Mouse (Mus musculus) activated CD4-positive, CD25-positive, alpha-beta regulatory T cell, adult 4 months (primary cell): ENCODE data around the gene Dpep2nb. TPM values are rescaled to one million over a fixed set of nuclear protein-coding genes. Genes with fewer than 3 reads are reported as not detected.
A peak's percentile ranks its signal among the peaks of the same experiment; 100 is the strongest.
"Not testable (repeated sequence)": the region's sequence is repeated elsewhere in the genome, so short reads cannot be mapped to it uniquely, and the experiment has no call there.

Source experiments
- ATAC-seq: one replicate; pipeline ENCODE4 v1.8.0; 2017
- polyA plus RNA-seq, 2 experiments: library from polyadenylated mRNA; unstranded; fragments of 100-300 nt; shearing (Covaris generic); gene quantifications; one replicate each; pipeline ENCODE4 v1.2.1; 2017

Gene Dpep2nb
- polyA plus RNA-seq = not detected

DNA sequence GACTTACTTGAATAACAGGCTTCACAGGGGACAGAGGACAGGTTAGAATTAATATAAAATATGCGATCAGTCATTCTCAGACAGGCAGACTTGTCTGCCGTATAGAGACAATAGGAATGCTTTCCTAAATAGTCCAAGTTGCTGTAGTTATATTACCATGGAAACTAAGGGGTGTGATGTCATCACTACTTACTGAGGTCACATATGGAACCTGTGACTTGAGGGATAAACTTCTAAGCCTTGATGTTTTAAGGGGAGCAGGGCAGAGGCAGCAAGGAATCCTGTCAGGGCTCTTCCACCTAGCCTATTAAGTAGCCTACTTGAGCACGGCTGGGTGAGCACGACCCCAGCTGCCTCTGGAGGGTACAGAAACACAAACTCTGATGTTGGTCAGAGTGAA, at the start of gene Dpep2nb:
Dpep2nb (minus strand) TSS at position 101 of the 400 bp plus-strand sequence.
- no peak for ATAC-seq

DNA sequence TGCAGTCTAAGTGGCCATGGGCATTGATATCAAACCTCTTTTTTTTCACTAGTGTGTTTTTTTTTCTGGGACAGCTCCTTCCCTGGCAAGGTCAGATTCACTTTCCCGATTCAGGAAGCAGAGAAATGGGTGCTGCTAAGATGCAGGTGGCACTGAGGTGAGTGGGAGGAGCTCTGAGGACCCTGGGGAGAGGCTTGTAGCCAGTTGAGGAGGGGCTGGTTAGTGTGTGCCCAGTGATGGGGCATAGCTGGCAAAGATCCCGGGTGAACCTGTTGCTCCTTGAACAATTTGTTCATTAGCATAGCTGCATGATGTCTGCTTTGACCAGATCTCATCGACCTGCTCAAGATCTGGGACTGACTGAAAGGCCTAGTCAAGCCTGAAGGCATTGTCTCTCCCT, 49.3 kb upstream of the Dpep2nb start:
- ATAC-seq = no peak

DNA sequence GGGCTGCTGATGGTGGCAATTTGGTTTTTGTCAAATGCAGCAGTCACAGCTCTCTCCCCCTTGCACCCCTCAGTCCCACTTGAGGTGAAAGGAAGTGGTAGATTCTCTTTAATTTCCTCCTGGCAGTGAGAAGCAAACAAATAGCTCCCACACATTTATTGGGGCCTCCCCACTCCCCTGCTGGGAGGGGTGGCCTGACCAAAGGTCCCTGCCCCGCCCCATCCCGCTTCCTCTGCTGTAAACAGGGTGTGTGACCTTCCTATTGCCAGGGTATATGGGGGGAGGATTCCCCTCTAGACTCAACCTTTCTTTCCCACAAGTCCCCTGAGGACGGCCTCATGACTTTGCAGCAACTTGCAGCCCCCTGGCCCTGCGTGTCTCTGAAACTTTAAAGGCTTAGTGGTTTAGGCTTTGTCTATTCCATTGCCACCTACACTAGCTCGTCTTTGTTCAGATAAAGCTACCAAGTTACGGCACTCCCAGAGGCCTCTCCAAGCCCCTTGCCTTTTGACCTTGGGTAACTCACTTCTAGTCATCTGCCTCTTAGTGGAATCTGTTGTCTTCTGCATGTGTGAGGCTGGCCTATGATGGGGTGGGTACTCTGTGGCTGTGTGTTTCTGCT, 48.5 kb upstream of the Dpep2nb start:
- ATAC-seq = peak; percentile 55

DNA sequence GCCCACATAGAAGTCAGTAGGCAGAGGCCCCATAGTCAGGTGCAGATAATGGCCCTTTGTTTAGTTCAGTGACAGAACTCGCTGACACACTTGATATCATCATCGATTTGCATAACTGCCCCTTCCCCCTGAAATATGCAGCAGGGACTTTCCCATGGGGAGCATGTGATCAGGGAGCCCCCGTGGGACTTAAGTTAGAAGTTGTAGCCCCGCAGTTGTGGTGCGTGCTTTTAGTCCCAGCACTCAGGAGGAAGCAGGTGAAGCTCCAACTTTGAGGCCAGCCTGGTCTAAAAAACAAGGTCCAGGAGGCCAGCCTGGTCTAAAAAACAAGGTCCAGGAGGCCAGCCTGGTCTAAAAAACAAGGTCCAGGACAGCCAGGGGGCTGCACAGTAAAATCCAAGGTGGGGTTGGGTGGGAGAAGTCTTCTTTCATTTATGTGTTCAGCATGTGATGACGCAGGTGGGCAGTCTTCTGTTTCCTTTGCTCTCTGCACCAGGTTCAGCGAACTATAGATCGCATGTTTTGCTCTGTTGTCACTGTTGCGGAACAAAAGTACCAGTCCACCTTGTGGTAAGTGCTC, 46.8 kb upstream of the Dpep2nb start:
- peak; percentile 41 for ATAC-seq

DNA sequence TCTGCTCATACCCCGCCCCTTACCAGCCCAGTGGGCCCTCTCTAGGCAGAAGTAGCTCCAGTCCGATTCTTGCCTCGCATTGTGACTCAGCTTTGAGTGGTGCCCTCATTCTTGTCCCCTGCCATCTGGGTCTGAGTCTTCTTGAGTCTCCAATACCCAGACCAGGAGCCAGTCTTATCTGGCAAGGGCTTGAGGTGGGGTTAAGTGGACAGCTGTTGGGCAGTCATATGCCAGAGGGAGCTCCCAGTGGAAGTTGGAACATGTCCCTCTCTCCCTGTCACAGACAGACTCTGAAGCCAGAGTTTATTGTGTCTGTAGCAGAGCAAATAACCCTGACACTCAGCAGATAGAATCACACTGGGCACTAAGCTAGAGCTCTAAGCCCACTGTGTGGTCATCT, 45.3 kb upstream of the Dpep2nb start:
- ATAC-seq = no peak

DNA sequence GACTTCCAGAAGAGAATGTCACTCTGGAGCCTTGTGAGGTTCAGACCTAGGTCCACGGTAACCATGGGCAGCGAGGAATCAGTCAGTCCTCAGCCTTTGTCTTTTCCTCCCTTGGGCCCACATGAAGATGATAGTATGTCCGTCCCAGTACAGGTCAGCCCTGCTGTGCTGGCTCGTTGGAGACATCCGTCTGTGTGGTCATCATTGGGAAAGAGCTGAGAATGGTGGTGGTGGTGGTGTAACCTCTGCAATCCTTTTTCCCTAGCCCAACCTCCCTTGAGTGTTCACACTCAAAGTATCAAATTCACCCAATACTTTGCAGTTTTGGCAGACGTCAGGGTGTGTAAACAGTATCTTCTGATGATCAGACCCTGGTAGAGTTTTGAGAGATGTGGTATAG, 44.1 kb upstream of the Dpep2nb start:
- no peak for ATAC-seq

DNA sequence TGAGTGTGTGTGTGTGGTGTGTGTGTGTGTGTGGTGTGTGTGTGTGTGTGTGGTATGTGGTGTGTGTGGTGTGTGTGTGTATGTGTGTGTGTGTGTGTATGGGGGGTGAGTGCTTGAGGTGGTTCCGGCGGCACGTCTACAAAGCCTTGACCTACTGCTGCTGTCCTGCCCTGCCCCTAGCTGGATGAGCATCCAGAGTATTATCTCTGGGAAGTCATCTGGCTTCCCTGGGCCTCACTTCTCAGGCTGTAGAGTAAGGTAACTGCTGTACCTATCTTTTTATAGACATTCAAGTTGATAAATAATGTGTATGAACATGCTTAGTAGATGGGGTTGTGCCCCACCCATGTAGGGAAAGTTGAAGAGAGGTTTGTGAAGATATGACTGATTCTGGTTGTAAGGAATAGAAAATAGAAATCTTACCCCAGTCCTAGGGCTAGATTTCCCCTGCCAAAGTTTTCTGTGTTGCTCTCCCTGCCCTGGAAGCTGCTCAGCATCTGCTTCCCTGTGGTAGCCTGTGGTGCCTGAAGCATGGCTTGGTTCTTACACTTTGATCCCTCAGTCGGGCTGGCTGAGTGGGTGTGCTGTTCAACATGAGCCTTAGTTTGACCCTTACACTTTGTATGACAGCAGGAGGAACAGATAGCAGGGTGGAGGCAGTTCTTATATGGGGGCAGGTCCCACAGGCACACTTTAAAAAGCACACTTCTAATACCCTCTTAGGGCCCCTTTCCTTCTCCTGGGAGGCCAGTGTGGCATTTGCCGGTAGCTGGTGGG, 42.3 kb upstream of the Dpep2nb start:
- ATAC-seq = no peak

DNA sequence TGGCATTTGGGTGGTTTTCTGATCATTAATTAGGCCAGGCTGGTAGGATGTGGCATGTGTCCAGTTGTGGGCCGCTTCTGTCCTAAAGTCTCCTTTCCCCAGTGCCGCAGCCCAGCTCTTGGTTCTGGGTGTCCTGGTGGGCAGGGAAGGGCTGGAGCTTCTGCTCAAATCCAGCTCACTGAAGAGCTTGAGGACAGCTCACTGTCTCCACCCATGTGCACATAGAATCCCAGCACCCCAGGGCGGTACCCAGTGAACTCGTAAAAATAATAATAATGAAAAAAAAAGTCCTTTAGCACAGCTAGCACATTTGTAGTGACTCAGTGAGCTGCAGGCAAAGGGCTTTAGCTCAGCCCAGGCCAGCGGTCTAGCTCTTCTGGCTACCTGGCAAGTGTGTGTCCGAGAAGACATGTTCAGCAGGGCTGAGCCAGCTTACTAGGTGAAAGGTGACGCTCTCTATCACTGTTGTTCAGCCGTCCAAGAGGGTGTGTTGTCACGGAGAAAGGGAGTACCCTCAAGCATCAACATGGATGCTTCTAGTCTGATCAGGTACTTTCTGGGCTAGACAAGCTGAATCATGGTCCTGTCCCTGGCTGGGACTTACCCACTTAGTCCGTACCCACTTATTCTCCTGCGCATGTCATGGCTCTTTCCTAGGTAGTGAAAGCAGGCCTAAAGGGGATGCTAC, 41.2 kb upstream of the Dpep2nb start:
- no peak for ATAC-seq

DNA sequence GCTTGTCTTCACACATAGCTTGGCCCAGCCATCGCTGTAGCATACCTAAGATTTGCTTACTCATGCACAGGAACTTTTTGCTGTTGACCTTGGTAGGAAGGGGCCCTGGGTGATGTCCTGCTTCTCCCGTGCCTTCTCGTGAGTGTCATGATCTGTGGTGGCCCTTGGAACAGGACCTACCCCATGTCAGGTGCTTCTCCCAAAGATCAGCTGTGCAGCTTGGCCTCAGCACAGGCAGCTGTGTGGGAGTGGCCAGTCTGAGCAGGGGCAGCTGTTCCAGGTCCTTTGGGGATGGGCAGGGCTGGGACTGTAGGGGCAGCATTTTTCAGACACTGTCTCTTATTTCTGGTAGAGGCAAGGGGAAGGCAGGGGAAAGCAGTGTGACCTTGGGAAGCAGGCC, 38.4 kb upstream of the Dpep2nb start:
- no peak for ATAC-seq

DNA sequence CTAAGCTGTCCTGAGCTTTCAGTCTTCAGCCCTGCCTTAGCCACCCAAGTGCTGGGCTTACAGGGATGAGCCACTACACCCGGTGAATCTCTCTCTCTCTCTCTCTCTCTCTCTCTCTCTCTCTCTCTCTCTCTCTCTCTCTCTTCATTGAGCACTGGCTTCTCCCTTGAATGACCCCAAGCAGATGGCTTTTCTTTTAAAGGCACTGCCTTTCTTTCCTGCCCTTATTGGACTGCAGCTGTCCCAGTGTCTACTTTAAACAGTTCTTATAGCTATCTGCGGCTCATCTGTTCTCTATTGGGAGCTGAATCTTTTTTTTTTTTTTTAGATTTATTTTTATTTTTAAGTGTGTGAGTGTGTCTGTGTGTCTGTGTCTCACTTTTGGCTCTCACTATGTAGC, 37.3 kb upstream of the Dpep2nb start:
- no peak for ATAC-seq

DNA sequence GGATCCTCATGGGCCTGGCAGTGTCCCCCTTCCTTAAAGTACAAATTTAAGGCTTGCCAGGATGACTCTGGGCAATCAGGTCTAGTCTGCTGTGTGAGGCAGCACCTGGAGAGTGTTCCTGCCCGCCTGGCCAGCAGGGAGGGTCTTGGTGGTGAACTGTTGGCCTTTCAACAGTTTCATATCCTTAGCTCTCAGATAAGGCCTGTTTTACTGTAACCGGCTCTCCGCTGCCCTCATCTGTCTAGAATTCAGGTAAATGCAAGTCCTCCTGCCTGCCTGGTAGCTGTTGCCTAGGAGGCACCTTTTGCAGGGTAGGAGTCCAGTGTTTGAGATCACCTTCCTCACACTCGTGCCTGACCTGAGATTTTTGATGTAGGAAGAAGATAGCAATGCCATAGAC, 34.4 kb upstream of the Dpep2nb start:
- ATAC-seq = no peak

DNA sequence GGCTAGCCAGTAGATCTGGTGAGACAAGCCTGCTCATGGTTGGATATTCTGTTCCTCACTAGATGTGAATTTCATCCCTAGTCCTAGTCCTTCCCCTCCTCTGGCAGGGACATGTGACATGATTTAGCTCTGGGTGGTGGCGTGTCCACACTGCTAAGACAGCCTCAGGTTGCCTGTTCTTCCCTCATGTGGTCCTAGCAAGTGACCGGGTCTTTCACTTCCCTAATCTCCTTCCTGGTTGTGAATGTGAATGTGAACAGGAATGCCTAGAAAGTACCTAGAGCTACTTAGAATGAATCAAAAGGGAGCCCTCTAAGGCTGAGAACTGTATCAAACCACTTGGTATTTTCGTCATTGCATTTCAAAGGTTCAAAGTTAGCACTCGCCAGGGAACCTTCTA, 33.8 kb upstream of the Dpep2nb start:
- no peak for ATAC-seq

DNA sequence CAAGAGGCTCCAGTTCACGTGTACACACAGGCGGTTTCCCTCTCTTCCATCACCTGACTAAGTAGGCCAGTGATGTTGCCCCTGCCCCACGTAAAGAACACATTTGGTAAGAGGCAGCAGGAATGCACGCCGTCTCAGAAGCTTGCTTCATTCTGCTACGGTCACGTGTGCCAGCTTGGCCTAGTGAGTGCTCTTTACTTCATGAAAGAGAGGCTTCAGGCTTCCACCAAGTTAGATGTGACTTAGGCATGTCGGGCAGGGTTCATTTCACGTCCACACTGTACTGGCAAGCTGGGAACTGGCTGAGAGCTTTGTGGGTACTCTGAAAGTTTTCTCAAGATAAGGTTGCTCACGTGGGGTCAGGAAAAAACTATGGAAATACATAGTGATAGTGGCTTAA, 32.9 kb upstream of the Dpep2nb start:
- no peak for ATAC-seq

DNA sequence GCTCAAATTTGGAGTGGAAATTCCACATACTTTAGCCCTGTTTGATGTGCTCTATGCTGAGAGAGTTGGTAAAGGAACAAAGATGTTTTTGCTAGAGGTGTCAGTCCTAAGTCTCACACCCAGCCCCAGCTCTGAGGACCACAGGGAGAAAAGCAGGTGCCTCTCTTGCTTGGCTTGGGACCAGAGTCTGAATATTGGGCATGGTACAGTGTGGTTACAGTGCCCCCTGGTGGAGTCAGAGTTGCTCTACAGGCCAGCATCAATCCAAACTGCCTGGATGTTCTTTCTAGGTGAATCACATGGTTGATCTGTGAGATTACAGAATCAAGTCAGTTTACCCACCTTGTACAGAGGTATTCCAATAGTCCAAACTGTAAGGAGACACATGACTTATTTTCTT, 16.7 kb upstream of the Dpep2nb start:
- ATAC-seq = peak; percentile 77

DNA sequence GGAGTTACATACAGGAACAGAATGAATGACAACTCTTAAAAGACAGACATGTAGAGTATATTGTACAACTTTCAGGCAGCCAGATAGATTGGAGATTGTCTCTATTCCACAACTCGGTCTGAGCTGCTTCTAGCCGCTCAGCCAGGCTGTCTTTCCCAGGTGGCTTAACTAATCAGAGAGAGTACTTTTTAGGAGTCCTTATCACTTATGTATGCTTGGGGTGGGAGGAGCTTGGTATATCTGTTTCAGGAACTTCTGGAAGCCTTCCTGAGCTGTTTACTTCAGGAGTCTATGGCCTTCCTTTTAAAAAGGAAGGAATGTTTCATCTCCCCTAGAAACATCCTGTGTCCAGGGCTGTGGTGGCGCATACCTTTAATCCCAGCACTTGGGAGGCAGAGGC, 12.3 kb upstream of the Dpep2nb start:
- ATAC-seq = no peak

DNA sequence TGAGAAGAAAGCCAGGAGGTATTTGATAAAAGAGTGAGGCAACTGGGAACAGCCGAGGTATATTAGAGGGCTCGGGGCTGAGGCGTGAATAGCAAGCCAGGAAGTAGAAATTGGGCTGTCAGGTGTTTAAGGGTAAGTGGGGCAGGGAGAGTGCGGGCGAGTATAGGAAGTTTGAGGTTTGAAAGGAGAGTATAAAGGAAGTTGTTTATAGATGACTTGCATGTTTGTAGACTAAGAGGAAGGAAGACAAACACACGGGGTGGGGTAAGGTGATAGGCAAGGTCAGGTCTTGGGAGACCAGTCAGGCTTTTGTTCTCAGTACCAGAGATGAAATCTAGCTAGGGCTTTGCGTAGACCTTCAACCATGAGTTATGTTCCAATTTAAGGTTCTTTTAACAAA, 11.4 kb upstream of the Dpep2nb start:
- ATAC-seq = peak; percentile 82

DNA sequence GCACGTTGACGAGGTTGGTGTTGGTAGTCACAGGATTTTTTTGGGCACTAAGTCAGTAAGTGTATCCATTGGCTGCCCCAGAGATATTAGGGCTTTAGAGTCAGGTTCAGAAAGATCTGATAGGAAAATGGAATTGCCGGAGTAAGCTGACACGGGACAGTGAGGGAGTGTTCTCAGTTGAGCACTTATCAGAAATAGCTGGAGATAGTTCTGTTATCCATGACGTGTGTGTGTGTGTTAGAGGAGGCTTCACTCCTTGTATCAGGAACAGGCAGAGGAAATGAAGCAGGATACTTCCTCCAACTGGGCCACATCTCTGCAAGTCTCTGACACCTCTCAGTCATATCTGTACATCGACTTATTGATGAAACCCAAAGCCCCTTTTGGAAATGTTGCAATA, 10.5 kb upstream of the Dpep2nb start:
- no peak for ATAC-seq

DNA sequence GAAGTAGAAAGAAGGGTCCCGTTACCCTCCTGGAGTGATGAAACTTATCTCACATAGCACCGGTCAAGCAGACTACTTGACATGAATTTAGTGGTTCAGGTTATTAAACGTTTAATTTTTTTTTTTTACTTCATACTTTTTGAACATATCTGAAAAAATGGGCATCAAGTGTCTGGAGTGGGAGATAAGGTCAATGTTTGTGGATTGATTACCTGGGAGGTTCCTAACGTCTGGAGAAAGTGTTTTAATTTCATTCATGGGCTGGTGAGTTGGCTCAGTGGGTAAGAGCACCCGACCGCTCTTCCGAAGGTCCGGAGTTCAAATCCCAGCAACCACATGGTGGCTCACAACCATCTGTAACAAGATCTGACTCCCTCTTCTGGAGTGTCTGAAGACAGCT, 6.4 kb upstream of the Dpep2nb start:
- ATAC-seq = not testable (repeated sequence)

DNA sequence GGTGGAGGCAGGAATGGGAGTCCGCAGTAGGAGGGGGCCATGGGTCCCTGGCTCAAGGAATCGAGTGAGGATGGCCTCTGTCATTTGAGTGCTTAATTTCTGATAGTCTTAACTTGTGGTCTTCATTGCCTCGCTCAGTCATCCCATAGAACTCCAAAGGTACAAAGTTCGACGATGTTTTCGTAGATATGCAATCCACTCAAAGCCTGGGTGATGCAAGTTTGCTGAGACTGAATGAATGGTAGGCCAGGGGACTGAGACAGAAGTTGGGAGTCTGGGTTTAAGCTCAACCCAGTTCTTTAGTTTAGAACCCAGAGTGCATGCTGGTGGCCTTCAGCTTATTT, 5.8 kb upstream of the Dpep2nb start, which contains the start of gene Ddx28:
Ddx28 (minus strand) TSS at position 240 of the 344 bp plus-strand sequence.
- ATAC-seq = no peak

DNA sequence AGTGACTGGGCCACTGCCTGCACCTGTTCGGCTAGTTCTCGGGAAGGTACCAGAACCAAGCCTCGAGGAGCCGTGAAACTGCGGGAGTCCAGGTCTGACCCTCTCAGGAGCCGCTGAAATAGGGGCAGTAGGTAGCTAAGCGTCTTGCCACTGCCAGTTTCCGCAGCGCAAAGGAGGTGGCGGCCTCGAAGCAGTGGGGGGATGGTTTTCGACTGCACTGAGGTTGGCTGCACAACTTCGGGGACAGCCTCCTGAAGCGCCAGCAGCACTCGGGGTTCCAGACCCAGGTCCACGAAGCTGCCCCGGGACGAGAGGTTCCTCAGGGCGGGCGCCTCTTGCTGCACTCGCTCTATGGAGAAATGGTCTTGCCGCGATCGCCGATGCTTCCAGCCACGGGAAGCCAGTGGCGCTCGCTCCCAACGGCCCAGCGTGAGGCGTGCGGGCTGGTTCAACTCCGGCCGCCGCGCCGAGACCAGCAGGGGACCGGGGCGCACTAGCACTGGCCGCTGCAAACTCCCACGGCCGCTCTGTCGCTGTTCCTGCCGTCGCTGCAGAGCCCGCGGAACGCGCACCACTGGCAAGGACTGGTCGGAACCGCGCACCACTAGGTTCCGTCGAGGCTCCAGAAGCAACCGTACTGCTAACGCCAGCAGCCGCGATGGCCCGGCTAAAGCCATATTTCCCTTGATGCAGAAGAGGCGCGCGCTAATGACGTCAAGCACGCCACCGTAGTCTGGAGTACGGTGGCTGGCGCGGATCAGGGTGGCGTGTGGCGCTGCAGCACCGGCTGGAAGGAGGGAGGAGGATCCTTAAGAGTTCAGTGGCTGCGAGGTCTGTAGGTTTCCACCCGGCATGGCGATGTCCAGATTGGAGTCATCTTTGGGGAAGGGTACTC, 5.2 kb upstream of the Dpep2nb start:
- ATAC-seq = peak; percentile 86

DNA sequence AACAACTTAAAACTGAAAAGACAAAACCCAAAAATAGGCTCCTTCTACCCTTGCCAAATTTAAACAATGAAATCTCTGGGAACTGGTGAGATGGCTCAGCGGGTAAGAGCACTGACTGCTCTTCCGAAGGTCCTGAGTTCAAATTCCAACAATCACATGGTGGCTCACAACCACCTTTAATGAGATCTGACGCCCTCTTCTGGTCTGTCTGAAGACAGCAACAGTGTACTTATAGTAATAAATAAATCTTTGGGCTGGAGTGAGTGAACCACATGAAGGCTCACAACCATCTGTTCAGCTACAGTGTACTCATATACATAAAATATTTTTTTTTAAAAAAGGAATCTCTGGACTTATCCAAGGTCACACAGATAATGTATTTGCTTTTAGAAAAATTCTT, 2.1 kb upstream of the Dpep2nb start:
- ATAC-seq = not testable (repeated sequence)

DNA sequence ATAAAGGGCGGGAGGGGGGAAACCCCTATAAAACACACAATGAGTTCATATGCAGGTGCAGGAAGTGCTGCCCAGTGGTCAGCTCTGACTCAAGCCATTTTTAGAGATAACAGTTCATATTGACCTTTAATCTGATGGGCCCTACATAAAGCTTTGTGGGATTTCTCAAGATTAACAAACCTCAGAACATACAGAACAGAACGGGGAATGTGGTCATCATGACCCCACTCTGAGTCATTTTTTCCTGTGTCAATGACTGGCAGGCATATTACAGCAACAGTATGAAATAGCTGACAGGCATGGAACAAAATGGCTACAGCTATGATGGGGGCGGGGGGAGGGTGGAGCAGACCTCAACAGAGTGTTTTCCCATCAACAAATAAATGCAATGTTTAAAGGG, 1.4 kb upstream of the Dpep2nb start:
- peak; percentile 53 for ATAC-seq

DNA sequence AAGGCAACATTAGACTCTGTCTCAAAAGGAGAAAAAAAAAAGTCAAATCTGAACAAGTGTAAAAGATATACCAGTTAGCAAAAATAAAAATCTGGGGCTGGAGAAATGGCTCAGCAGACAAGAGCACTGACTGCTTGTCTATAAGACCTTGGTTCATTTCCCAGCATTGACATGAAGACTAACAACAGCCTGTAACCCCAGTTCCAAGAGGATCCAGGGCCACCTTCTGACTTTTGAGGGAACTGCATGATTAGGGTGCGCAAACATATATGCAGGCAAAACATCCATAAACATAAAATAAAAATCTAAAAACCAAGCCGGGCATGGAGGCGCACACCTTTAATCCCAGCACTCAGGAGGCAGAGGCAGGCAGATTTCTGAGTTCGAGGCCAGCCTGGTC, 638 bp upstream of the Dpep2nb start:
- ATAC-seq = no peak
